Mouse (Mus musculus): ENCODE data around the gene Ildr1. TPM values are rescaled to one million over a fixed set of nuclear protein-coding genes. Genes with fewer than 3 reads are reported as not detected.
A peak's percentile ranks its signal among the peaks of the same experiment; 100 is the strongest.

Ildr1 gene
- polyA plus RNA-seq, 1 experiment, result 0.77 TPM

DNA sequence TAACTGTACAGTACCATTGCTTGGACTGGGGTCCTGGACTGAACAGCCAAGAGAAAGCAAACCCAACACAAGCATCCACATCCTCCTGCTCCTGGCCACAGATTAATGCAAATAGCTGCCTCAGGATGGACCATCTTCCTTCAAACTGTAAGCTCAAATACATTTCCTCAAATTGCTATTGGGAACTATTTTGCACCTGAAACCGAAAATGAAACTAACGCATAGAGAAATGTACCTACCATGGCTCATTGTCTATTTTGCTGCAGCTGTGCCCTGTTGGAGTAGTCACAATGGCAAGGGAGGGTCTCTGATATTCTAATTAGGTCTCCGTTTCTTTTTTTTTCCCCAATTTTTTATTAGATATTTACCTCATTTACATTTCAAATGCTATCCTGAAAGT is 11.9 kb upstream of the Ildr1 start:
- WGBS, result 89% methylated on average over 3 of the region's 3 CpGs
- no peak for DNase-seq
- Histone ChIP-seq H3K27me3 (ENCODE audit: control insufficient read depth, insufficient read depth, low read length) (no peaks in the 10 kb centered on the region), H3K4me1 (ENCODE audit: control insufficient read depth, insufficient read depth, low read length) (no peaks in the 10 kb centered on the region), H3K27ac (ENCODE audit: insufficient read depth, low read length) (no peak overlapping the region), H3K4me3 (replicated peaks; ENCODE audit: insufficient read depth, low read depth, low read length) (no peak overlapping the region)
- TF ChIP-seq POLR2A (IDR thresholded peaks at IDR 0.05; ENCODE audit: borderline replicate concordance, insufficient read depth, low read length), result no peak
- no peak for TF ChIP-seq CTCF (IDR thresholded peaks at IDR 0.05; ENCODE audit: borderline replicate concordance, insufficient read depth, low read depth, low read length)

- WGBS, result 66% methylated on average over 6 of the region's 6 CpGs
- Histone ChIP-seq H3K4me3 (replicated peaks; ENCODE audit: insufficient read depth, low read depth, low read length) (no peak overlapping the region), H3K27me3 (ENCODE audit: control insufficient read depth, insufficient read depth, low read length) (no peaks in the 10 kb centered on the region), H3K4me1 (ENCODE audit: control insufficient read depth, insufficient read depth, low read length) (no peaks in the 10 kb centered on the region), H3K27ac (ENCODE audit: insufficient read depth, low read length) (no peak overlapping the region)
- TF ChIP-seq CTCF (IDR thresholded peaks at IDR 0.05; ENCODE audit: borderline replicate concordance, insufficient read depth, low read depth, low read length) (no peak), POLR2A (IDR thresholded peaks at IDR 0.05; ENCODE audit: borderline replicate concordance, insufficient read depth, low read length) (no peak)
- no peak for DNase-seq
Measured at GRCm38 (mm10) chr16:36684325-36684918, 9.4 kb upstream of the Ildr1 start.

GRCm38 (mm10) chr16:36688076-36688475 is 5.7 kb upstream of the Ildr1 start:
- H3K27ac ChIP-seq (ENCODE audit: insufficient read depth, low read length), result no peak overlapping the region
- H3K27me3 ChIP-seq (ENCODE audit: control insufficient read depth, insufficient read depth, low read length), result no peaks in the 10 kb centered on the region
- H3K4me1 ChIP-seq (ENCODE audit: control insufficient read depth, insufficient read depth, low read length), result no peaks in the 10 kb centered on the region
- H3K4me3 ChIP-seq (replicated peaks; ENCODE audit: insufficient read depth, low read depth, low read length), result no peak overlapping the region
- DNase-seq, result no peak
- 70% methylated on average over 2 of the region's 2 CpGs for WGBS
- TF ChIP-seq CTCF (IDR thresholded peaks at IDR 0.05; ENCODE audit: borderline replicate concordance, insufficient read depth, low read depth, low read length) (no peak), POLR2A (IDR thresholded peaks at IDR 0.05; ENCODE audit: borderline replicate concordance, insufficient read depth, low read length) (no peak)

DNA sequence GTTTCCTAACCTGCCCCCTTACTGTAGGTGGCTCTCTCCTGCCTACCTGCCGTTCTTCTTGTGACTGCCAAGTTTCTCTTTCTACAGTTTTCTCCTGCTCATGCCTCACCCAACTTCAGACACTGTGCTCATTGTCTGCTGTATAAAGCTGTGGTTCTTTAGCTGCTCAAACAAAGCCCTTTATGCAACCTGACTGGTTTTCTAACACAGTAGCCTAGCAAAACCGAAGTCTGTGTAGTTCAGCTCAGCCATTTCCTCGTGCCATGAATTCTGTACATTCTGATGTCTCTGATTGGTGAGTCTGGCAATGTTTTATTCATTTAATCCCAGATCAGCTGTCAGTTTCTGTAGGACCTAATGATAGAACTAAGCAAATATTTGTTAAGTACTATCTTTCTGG is 2.3 kb upstream of the Ildr1 start:
- Histone ChIP-seq H3K4me3 (replicated peaks; ENCODE audit: insufficient read depth, low read depth, low read length) (no peak overlapping the region), H3K4me1 (ENCODE audit: control insufficient read depth, insufficient read depth, low read length) (no peaks in the 10 kb centered on the region), H3K27me3 (ENCODE audit: control insufficient read depth, insufficient read depth, low read length) (no peaks in the 10 kb centered on the region), H3K27ac (ENCODE audit: insufficient read depth, low read length) (no peak overlapping the region)
- TF ChIP-seq POLR2A (IDR thresholded peaks at IDR 0.05; ENCODE audit: borderline replicate concordance, insufficient read depth, low read length) (no peak), CTCF (IDR thresholded peaks at IDR 0.05; ENCODE audit: borderline replicate concordance, insufficient read depth, low read depth, low read length) (no peak)
- DNase-seq, result no peak
- 82% methylated on average over 3 of the region's 3 CpGs for whole genome bisulfite sequencing

- no peak overlapping the region for H3K27ac ChIP-seq (ENCODE audit: insufficient read depth, low read length)
- H3K27me3 ChIP-seq (ENCODE audit: control insufficient read depth, insufficient read depth, low read length), result no peaks in the 10 kb centered on the region
- TF ChIP-seq POLR2A (IDR thresholded peaks at IDR 0.05; ENCODE audit: borderline replicate concordance, insufficient read depth, low read length) (no peak), CTCF (IDR thresholded peaks at IDR 0.05; ENCODE audit: borderline replicate concordance, insufficient read depth, low read depth, low read length) (no peak)
- H3K4me1 ChIP-seq (ENCODE audit: control insufficient read depth, insufficient read depth, low read length), result no peaks in the 10 kb centered on the region
- WGBS, result 53% methylated on average over 9 of the region's 9 CpGs
- H3K4me3 ChIP-seq (replicated peaks; ENCODE audit: insufficient read depth, low read depth, low read length), result no peak overlapping the region
- DNase-seq, result no peak
Measured at GRCm38 (mm10) chr16:36694798-36695290, 1.1 kb downstream of the Ildr1 start.

DNA sequence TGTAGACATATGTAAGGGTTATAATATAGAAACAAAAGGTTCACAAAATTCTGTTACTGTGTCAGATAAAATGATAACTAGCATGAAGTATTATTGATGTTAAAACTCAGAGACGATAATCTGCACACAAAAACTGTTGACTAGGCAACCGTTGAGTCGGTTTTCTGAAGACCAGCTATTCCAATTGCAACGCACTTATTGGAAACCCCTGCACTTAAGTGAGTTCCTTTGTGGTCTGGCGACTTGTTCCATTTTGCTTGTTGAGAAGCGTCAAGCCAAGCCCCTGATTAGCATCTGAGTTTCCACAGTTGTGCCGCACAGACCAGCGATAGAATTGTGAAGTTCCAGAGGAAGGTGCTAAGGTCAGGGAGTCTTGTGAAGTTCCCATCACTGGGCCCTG is 3.6 kb downstream of the Ildr1 start:
- Histone ChIP-seq H3K27me3 (ENCODE audit: control insufficient read depth, insufficient read depth, low read length) (no peaks in the 10 kb centered on the region), H3K4me1 (ENCODE audit: control insufficient read depth, insufficient read depth, low read length) (no peaks in the 10 kb centered on the region), H3K27ac (ENCODE audit: insufficient read depth, low read length) (no peak overlapping the region), H3K4me3 (replicated peaks; ENCODE audit: insufficient read depth, low read depth, low read length) (no peak overlapping the region)
- DNase-seq, result no peak
- 79% methylated on average over 8 of the region's 8 CpGs for whole genome bisulfite sequencing
- TF ChIP-seq CTCF (IDR thresholded peaks at IDR 0.05; ENCODE audit: borderline replicate concordance, insufficient read depth, low read depth, low read length) (no peak), POLR2A (IDR thresholded peaks at IDR 0.05; ENCODE audit: borderline replicate concordance, insufficient read depth, low read length) (no peak)

DNA sequence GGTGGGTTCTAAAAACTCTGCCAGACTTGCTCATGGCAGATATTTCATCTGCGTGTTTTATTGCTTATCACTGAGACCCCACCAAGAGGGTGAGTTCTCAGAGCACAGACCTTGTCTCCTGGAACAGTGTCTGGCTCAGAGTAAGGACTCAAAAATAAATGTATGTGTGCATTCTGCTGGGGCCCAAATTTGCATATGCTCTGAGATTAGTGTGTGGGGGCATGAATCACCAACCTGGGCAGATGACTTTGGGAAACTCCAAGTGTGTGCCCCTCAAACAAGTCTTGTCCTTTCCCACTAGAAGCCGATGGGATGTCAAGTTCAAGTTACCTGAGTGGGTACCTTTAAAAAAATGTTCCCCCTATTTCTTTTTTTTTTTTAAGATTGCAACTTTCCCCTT is 6.7 kb downstream of the Ildr1 start:
- H3K27me3 ChIP-seq (ENCODE audit: control insufficient read depth, insufficient read depth, low read length), result no peaks in the 10 kb centered on the region
- 87% methylated on average over 2 of the region's 2 CpGs for WGBS
- H3K4me1 ChIP-seq (ENCODE audit: control insufficient read depth, insufficient read depth, low read length), result no peaks in the 10 kb centered on the region

GRCm38 (mm10) chr16:36707702-36708423 is 14.1 kb downstream of the Ildr1 start:
- 67% methylated on average over 6 of the region's 6 CpGs for WGBS

More for the DNA sequence above, 6.7 kb downstream of the Ildr1 start:
- H3K4me3 ChIP-seq (replicated peaks; ENCODE audit: insufficient read depth, low read depth, low read length), result no peak overlapping the region
- TF ChIP-seq POLR2A (IDR thresholded peaks at IDR 0.05; ENCODE audit: borderline replicate concordance, insufficient read depth, low read length) (no peak), CTCF (IDR thresholded peaks at IDR 0.05; ENCODE audit: borderline replicate concordance, insufficient read depth, low read depth, low read length) (no peak)
- H3K27ac ChIP-seq (ENCODE audit: insufficient read depth, low read length), result no peak overlapping the region
- no peak for DNase-seq

More at GRCm38 (mm10) chr16:36707702-36708423, 14.1 kb downstream of the Ildr1 start:
- Histone ChIP-seq H3K27ac (ENCODE audit: insufficient read depth, low read length) (no peak overlapping the region), H3K27me3 (ENCODE audit: control insufficient read depth, insufficient read depth, low read length) (no peaks in the 10 kb centered on the region), H3K4me3 (replicated peaks; ENCODE audit: insufficient read depth, low read depth, low read length) (no peak overlapping the region), H3K4me1 (ENCODE audit: control insufficient read depth, insufficient read depth, low read length) (no peaks in the 10 kb centered on the region)
- peak in 1 of 2 experiments; percentile 19 for DNase-seq
- TF ChIP-seq CTCF (IDR thresholded peaks at IDR 0.05; ENCODE audit: borderline replicate concordance, insufficient read depth, low read depth, low read length), result no peak
- TF ChIP-seq POLR2A (IDR thresholded peaks at IDR 0.05; ENCODE audit: borderline replicate concordance, insufficient read depth, low read length), result no peak
